Mouse (Mus musculus) telencephalon, adult 2 months (tissue): ENCODE data around the gene Gmip.

ENCODE experiments used
- DNase-seq: peaks from one replicate; pipeline ENCODE4 v3.0.0-alpha.2; 2011; ENCODE audit warnings: low read depth, low spot score

The Gmip gene

GRCm38 (mm10) chr8:69803366-69803765, 5.1 kb upstream of the Gmip start:
- DNase-seq = no peak

GRCm38 (mm10) chr8:69804537-69804936, 3.9 kb upstream of the Gmip start:
- no peak for DNase-seq

DNA sequence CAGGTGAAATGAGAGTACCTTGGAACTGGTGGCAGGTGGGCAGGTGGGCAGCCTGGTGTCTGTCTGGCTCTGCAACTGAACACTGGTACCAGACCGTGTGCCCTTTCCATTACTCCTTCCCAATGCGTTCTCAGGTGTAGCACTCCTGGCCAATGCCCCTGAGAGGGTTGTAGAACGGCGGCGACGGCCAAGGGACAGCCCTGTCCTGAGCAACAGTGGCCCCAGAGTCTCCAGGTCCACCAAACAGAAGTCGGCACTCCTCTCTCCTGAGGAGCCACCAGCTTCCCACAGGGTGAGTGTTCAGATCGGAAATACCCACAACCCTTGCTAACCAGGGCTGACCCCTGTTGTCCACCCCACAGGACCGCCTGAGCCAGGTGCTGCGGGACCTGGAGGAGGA, 3.4 kb upstream of the Gmip start:
- DNase-seq = no peak

DNA sequence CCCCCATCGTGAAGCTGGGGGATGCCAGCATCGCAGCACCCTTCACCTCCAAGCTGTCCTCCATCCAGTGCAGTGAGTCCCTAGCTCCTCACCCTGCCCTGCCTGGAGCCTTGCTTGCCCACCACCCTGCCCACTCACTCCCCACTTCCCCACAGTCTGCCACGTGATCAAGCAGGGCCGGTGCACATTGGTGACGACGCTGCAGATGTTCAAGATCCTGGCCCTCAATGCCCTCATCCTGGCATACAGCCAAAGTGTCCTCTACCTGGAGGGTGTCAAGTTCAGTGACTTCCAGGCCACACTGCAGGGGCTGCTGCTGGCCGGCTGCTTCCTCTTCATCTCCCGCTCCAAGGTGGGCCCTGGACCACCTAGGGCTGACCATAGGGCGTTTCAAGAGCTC, 3.0 kb upstream of the Gmip start:
- no peak for DNase-seq

GRCm38 (mm10) chr8:69807236-69807635, 1.2 kb upstream of the Gmip start:
- no peak for DNase-seq

GRCm38 (mm10) chr8:69808864-69809403, 455 bp downstream of the Gmip start:
- DNase-seq = no peak

GRCm38 (mm10) chr8:69809820-69810219, 1.3 kb downstream of the Gmip start:
- DNase-seq = no peak

DNA sequence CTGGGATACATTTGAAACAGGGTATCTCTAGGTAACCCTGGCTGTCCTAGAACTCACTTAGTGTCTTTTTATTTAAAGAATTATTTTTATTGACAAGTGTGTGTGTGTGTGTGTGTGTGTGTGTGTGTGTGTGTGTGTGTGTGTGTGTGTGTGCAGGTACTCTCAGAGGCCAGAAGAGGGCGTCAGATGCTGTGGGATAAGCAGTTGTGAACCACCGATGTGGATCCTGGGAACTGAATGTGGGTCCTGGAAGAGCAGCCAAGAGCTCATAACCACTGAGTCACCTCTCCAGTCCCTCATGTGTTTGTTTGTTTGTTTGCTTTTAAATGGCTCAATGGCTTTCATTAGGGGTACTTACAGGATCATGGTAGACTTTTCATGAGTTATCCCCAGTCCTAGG, 6.4 kb downstream of the Gmip start:
- DNase-seq = no peak

- DNase-seq = no peak
These were observed 6.9 kb downstream of the Gmip start for GRCm38 (mm10) chr8:69815396-69815795.

- DNase-seq = no peak
These were observed 12.0 kb downstream of the Gmip start for GRCm38 (mm10) chr8:69820466-69820865.

DNA sequence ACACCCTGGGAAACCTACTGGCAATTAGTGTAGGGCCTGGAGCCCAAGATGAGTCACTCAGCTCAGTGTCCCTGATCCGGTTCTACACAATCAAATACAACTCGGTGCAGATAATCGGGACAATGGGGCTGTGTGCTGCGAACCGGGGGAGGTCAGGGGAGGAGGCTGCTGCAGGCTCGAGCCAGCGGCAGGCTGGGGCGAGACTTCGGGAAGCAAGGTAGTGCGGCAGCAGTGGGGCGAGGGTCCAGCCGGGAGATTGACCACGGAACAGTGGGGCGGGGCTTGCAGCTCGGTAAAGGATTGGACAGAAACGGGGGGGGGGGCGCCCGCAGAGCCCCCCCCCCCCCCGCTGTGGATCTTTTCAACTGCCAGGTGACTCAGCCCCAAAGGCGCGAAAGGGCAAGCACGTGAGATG, 13.5 kb downstream of the Gmip start:
- DNase-seq = no peak

DNA sequence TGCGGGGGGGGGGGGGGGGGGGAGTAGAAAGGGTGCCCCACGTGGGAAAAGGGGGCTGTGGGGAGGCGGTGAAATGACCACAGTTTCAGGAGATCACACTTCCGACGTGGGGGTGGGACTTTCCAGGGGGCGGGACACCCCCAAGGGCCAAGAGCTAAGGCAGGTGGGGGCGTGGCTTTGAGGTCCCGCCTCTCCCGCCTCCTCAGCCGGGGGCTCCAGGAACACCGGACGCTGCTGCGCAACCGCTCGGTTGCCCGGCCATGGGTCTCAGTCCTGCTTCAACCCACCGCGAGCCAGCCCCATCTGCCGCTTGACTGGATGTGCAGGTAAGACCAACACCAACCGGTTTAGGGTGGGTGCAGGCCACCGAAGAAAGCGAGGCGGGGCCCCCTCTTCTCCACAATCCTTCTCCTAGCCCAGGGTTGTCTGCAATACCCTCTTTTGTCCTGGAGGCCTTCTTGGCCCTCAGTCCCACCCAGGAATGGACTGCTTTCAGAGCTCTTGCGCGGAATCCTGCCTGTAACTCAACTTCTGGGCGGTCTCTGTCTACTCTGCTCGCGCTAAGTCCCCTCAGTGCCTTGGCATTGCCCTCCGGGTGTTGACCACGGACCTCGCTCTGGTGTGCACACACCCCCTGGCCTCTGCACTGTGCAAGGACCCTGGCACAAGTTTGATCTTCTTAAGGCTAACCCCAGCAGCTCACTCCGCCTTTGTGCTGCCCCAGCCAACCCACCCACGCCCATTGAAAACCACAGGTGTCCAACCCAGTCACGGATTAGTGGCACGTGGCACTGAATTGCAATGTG, 14.1 kb downstream of the Gmip start, which contains the start of gene Lpar2:
Gene Lpar2, plus strand, starts transcription at position 44 of the 806 bp plus-strand sequence.
- DNase-seq = no peak

GRCm38 (mm10) chr8:69826371-69826770, 17.9 kb downstream of the Gmip start:
- no peak for DNase-seq

DNA sequence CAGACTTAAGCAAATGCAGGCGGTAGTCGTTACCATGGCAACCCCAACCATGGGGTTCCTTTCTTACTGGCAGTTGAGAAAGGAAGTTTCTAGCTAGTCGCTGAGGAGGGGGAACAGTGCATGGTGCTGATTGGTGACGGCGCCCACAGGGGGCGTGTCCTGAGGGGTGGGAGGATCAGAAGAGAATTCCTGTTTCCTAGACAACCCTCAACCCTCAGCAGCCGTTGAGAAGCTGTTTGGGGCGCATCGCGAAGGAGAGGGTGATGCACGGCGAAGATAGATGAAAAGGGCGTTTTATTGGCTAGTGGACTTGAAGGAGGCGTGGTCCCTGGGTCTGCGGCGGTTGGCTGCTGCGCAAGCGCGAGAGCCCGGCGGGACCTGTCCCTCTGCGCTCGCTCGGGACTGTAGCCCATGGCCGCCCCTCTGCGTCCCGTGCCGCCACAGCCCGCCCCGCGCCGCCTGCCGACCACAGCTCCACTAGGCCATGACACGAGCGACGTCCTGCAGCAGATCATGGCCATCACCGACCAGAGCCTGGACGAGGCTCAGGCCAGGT, 23.9 kb downstream of the Gmip start, which contains the start of gene Pbx4:
Gene Pbx4, plus strand, starts transcription at position 194 of the 556 bp plus-strand sequence.
- peak; percentile 99 for DNase-seq

GRCm38 (mm10) chr8:69837057-69837682, 28.7 kb downstream of the Gmip start:
- no peak for DNase-seq

DNA sequence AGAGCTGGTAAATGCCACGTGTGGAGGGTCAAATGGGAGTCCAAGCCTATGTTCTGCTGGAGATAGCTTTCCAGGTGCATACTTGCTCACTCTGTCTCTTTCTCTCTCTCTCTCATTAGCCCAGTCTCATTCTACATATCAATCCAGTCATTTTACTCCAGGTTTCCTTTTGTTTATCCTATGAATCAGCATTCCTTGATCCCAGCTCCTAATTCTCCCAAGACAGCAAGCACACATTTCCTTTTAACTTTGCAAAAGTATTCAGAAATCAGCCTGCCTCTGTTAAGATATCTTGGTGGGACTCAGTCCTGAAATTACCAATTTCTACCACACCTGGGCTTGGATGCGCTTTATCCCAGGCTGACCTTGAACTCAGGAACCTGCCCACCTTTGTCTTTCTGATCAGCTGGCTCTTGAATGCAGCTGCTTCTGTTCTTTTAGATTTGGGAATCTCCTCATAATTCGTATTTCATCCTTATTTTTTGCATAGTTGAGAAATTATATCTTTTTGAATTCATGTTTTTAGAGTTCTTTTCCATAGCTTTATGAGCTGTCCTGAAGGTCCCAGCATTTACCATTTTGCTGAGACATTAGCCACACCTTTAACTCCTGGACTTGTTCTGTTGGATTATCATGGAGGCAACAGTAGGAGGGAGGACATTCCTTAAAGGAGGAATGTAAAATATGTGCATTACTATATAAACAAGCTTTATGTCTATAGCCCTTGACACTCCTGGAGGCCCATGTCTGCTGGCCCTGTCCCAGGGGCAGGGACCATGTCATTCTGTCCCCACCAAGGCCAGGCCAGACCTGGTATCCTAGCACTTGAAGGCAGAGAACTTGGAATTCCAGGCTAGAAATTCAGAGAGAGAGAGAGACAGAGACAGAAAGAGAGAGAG, 38.9 kb downstream of the Gmip start:
- no peak for DNase-seq

DNA sequence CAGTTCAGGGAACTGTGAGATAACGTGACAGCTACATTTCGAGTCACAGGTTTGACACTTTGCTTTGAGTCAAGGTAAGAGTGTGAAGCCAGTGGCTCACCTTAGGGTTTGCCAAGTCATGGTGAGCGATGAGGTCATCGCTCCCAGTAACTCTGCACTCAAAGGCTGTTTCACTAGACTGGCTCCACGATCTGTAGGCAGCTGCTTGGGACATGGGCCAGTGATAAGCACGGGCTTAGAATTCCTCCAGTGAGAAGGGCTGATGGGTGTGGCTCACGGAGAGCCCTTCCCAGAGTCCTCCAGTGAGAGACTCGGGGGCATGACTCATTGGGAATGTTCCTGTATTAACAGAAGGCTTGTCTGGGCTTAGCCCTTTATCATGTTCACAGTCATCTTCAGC, 40.5 kb downstream of the Gmip start:
- no peak for DNase-seq

GRCm38 (mm10) chr8:69849899-69850298, 41.4 kb downstream of the Gmip start:
- no peak for DNase-seq

GRCm38 (mm10) chr8:69850926-69851506, 42.5 kb downstream of the Gmip start:
- DNase-seq = no peak

DNA sequence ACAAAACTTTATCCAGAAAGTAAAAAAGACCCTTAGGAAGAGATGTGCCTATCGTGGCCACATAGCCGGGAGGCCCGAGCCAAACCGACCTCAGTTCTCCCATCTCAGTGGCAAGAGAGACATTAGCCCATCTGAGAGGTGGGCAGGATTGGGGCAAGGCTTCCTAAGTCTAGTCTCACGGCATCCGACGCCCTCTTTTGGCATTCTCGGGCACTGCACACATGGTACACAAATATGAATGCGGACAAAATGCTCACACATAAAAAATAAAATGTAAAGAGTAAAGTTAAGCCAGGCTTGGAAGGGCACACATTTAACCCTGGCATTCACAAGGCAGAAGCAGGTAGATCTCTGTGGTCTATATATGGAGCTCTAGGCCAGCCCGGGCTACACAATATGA, 45.4 kb downstream of the Gmip start:
- DNase-seq = no peak

DNA sequence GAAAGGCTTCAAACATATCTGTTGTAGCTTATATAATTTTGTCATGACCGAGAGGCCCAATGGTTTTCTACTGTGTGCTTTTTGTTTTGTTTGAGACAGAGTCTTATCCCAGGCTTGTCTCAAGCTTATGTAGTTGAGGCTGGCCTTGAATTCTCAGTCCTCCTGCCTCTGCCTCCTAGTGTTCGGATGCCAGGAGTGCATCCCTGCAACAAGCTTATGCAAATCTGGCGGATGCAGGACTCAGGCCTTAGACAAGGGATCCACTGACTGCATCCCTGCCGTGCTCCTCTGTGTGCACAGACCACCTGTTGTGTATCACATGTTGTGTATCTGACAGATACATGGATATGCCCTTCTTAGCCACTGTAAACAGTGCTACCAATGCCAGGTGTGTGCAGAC, 52.3 kb downstream of the Gmip start:
- no peak for DNase-seq
